Mouse (Mus musculus): ENCODE data around the gene Ppp1r14b.

DNA sequence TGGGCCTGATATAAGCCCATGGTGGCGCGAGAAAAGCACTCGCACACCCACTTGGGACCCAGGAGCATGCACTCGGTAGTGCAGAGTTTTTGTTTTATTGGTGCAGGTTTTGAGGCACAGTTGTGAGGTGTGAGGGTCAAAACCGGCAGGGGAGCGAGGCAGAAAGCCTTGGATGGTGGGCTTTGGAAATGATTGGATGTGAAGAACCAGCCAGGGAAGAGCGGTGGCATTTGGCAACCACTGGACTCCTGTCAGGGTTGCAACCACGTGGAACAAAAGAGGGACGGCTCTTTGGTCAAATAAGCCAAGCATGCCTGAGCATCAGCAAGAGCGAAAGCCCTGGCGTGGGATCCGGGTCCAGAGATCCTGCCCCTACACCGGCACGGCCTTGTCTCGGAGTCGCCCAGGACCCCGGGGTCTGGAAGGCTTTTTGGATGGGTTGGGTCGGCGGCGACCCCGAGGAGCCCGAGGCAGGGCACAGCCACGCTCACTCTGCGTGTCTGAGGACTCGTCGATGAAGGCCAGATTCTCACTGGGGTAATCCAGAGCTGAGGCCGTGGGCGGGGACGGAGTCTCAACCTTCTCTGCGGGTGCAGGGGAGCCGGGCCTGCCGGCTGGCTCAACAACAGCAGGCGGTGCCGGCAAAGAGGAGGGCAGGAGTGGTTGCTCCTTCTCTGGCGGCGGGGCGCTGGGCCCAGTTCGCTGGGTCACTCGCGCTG lies 49.0 kb upstream of the Ppp1r14b start:
- TF ChIP-seq EP300 (IDR thresholded peaks at IDR 0.05; ENCODE audit: low read depth), result no peak
- TF ChIP-seq CTCF (IDR thresholded peaks at IDR 0.05; ENCODE audit: low read depth), result no peak

Data from heart, postnatal 0 days (tissue).